In the genomic region with DNA sequence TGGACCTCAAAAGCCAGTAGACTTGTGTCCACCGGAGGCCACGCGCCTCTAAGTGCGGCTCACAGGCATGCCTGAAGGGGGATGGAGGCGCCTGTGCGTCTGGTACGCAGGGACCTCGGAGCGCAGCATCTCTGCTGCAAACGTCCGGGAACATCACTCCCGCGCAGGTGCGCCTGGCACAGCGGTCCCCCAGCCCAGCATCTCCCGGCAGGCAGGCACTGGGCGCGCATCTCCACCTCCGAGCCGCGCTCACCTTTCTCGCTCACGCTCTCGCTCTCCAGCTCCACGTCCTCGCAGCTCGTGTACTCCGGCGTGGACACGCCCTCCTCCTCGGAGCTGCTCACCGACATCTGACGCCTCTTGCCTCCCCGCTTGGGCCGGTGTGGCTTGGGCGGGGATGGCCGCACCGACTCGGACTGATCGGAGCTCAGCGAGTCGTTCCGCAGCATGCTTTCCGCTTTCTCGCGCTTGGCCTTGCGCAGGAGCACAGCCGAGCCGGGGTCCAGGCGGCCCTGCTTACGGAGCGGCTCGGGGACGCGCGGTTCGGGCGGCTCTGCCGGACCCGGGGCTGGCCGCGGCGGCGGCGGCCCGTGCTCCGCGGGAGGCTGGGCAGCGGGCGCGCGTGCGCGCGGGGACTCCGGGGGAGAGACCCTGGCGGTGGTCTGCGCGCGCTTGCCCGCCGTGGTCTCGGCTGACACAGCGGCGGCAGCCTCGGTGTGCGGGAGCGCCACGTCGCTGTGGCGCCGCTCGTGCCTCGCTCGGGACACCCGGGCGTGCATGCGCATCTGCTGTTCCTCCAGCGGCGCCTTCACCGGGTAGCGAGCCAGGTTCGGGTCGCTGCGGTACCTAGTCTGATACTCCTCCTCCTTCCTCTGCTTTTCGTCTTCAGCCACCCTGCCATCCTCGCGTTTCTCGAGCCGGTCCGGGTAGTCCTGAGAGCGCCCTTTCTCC, we compare ENCODE assay signal across 8 mouse cellular contexts.
DNase-seq lines count a peak whose midpoint lies in the region; ATAC-seq and TF ChIP-seq lines count a peak whose summit lies in the region.

No protein-coding gene starts in this region.

- H3K9me3 ChIP-seq in forebrain, embryonic 12.5 days, result no peaks in the 10 kb centered on the region
- H3K9me3 ChIP-seq in intestine, embryonic 14.5 days (ENCODE audit: control insufficient read depth, low read length), result no peaks in the 10 kb centered on the region
- H3K9me3 ChIP-seq in stomach, embryonic 14.5 days (ENCODE audit: control insufficient read depth, low read depth, low read length), result no peaks in the 10 kb centered on the region

- peak; percentile 91 for ATAC-seq in forebrain, embryonic 12.5 days (ENCODE audit: low FRiP score)
- ATAC-seq in intestine, embryonic 14.5 days (replicated peaks; ENCODE audit: low FRiP score, low TSS enrichment, low read depth), result peak; percentile 81
- ATAC-seq in stomach, embryonic 14.5 days (ENCODE audit: insufficient number of reproducible peaks, insufficient read depth, low FRiP score, low read depth), result peak; percentile 81

- H3K27ac ChIP-seq in layer of hippocampus, adult 2 months, result 0 out of 2 replicates have a peak overlapping the region, but pooled peaks have one; percentile 32
- H3K27ac ChIP-seq in forebrain, embryonic 12.5 days, result peak overlapping the region; percentile 59
- H3K27ac ChIP-seq in intestine, embryonic 14.5 days (ENCODE audit: low read depth), result no peak overlapping the region; the same call in 1 of the 2 replicates
- peak overlapping the region; percentile 10; the same call in 1 of the 2 replicates for H3K27ac ChIP-seq in stomach, embryonic 14.5 days (ENCODE audit: low read length)

- H3K4me2 ChIP-seq in forebrain, embryonic 12.5 days, result peak overlapping the region; percentile 88
- peak overlapping the region; percentile 68 for H3K4me2 ChIP-seq in intestine, embryonic 14.5 days (ENCODE audit: low read length)
- H3K4me2 ChIP-seq in stomach, embryonic 14.5 days (replicated peaks; ENCODE audit: low read depth, low read length), result peak overlapping the region; percentile 89

- peaks cover 7% of the 10 kb centered on the region; the same call in 1 of the 2 replicates for H3K4me1 ChIP-seq in forebrain, embryonic 12.5 days
- H3K4me1 ChIP-seq in intestine, embryonic 14.5 days (replicated peaks; ENCODE audit: control insufficient read depth, insufficient read depth, low read length), result 0 out of 2 replicates have a peak, but pooled peaks cover 2% of the 10 kb centered on the region
- no peaks in the 10 kb centered on the region for H3K4me1 ChIP-seq in stomach, embryonic 14.5 days (ENCODE audit: control insufficient read depth, insufficient read depth, low read length)

- TF ChIP-seq CTCF in layer of hippocampus, adult 2 months (conservative IDR thresholded peaks at IDR 0.05), result peak; percentile 27; the same call in 1 of the 2 replicates

- 1% methylated on average over 107 of the region's 112 CpGs for WGBS in forebrain, embryonic 12.5 days
- WGBS in intestine, embryonic 14.5 days, result under 1% methylated on average over 108 of the region's 112 CpGs
- 1% methylated on average over 110 of the region's 112 CpGs for WGBS in stomach, embryonic 14.5 days

- peak in 1 of 2 experiments; percentile 41 for DNase-seq in layer of hippocampus, adult 2 months (ENCODE audit: low spot score in 2 of 2)
- DNase-seq in layer of hippocampus, adult 9-11 months, result no peak
- peak; percentile 60 for DNase-seq in cerebellum, adult 11-12 months
- peak; percentile 85 for DNase-seq in intestine, embryonic 14.5 days (ENCODE audit: low spot score)
- DNase-seq in lung, postnatal 4 days, result peak; percentile 10 to 30
- DNase-seq in adrenal gland, postnatal 25 days, result no peak

- peaks cover 35% of the 10 kb centered on the region for H3K27me3 ChIP-seq in forebrain, embryonic 12.5 days
- H3K27me3 ChIP-seq in intestine, embryonic 14.5 days (replicated peaks; ENCODE audit: control insufficient read depth, insufficient read depth, low read length), result peaks cover 28% of the 10 kb centered on the region
- peaks cover 7% of the 10 kb centered on the region for H3K27me3 ChIP-seq in stomach, embryonic 14.5 days (ENCODE audit: control insufficient read depth, insufficient read depth, low read length)

- H3K36me3 ChIP-seq in forebrain, embryonic 12.5 days (replicated peaks), result no peaks in the 10 kb centered on the region
- H3K36me3 ChIP-seq in intestine, embryonic 14.5 days (ENCODE audit: control insufficient read depth, insufficient read depth, low read length), result no peaks in the 10 kb centered on the region
- H3K36me3 ChIP-seq in stomach, embryonic 14.5 days (ENCODE audit: control insufficient read depth, insufficient read depth, low read length), result no peaks in the 10 kb centered on the region

- peak overlapping the region; percentile 59 for H3K4me3 ChIP-seq in layer of hippocampus, adult 2 months
- peak overlapping the region; percentile 72 for H3K4me3 ChIP-seq in forebrain, embryonic 12.5 days (replicated peaks)
- peak overlapping the region; percentile 67 for H3K4me3 ChIP-seq in intestine, embryonic 14.5 days (ENCODE audit: low read depth, low read length)
- peak overlapping the region; percentile 52 for H3K4me3 ChIP-seq in stomach, embryonic 14.5 days (ENCODE audit: low read depth, low read length)

- H3K9ac ChIP-seq in forebrain, embryonic 12.5 days, result peak overlapping the region; percentile 61
- peak overlapping the region; percentile 56 for H3K9ac ChIP-seq in intestine, embryonic 14.5 days (ENCODE audit: low read length)
- H3K9ac ChIP-seq in stomach, embryonic 14.5 days (replicated peaks; ENCODE audit: low read depth, low read length), result peak overlapping the region; percentile 52

Comparison
In these comparisons a context has a peak if more than half of its experiments do, and no peak if none do; other contexts are left out.
1. DNase-seq: peak in cerebellum, adult 11-12 months (single experiment), intestine, embryonic 14.5 days (single experiment) and lung, postnatal 4 days (2 of 2); none in layer of hippocampus, adult 9-11 months (single experiment) and adrenal gland, postnatal 25 days (single experiment).
2. Peak in every context shown above with its lines, with median percentiles within 50 percentile points of each other: H3K4me3 ChIP-seq, ATAC-seq, H3K4me2 ChIP-seq and H3K9ac ChIP-seq.